Mouse (Mus musculus): ENCODE data around the gene Pard3b. TPM values are rescaled to one million over a fixed set of nuclear protein-coding genes. Genes with fewer than 3 reads are reported as not detected.

Gene Pard3b
- polyA plus RNA-seq, 1 experiment from 2014 or later = 19.9 TPM

- Histone ChIP-seq H3K27ac (no peak overlapping the region), H3K9ac (no peak overlapping the region), H3K4me1 (peaks cover 22% of the 10 kb centered on the region), H3K9me3 (no peaks in the 10 kb centered on the region), H3K4me2 (no peak overlapping the region), H3K4me3 (no peak overlapping the region), H3K27me3 (no peaks in the 10 kb centered on the region; the same call in 1 of the 2 replicates), H3K36me3 (no peaks in the 10 kb centered on the region)
- WGBS = 83% methylated on average over 6 of the region's 6 CpGs
- no peak for ATAC-seq (ENCODE audit: insufficient number of reproducible peaks, insufficient read depth, low FRiP score, low TSS enrichment, low read depth)
Measured at GRCm38 (mm10) chr1:62636906-62637673, 998.5 kb downstream of the Pard3b start.

- Histone ChIP-seq H3K36me3 (no peaks in the 10 kb centered on the region), H3K9ac (no peak overlapping the region), H3K4me1 (peaks cover 16% of the 10 kb centered on the region), H3K27me3 (no peaks in the 10 kb centered on the region; the same call in 1 of the 2 replicates), H3K9me3 (no peaks in the 10 kb centered on the region), H3K4me2 (no peak overlapping the region), H3K27ac (no peak overlapping the region), H3K4me3 (no peak overlapping the region)
- no peak for ATAC-seq (ENCODE audit: insufficient number of reproducible peaks, insufficient read depth, low FRiP score, low TSS enrichment, low read depth)
- WGBS = 73% methylated on average over 11 of the region's 11 CpGs
Measured at GRCm38 (mm10) chr1:62639012-62639411, 1000.4 kb downstream of the Pard3b start.

- H3K27ac ChIP-seq = no peak overlapping the region
- H3K27me3 ChIP-seq = no peaks in the 10 kb centered on the region; the same call in 1 of the 2 replicates
- H3K4me3 ChIP-seq = no peak overlapping the region
- no peaks in the 10 kb centered on the region for H3K9me3 ChIP-seq
- no peak overlapping the region for H3K9ac ChIP-seq
- no peak overlapping the region for H3K4me2 ChIP-seq
- H3K36me3 ChIP-seq = no peaks in the 10 kb centered on the region
- peaks cover 16% of the 10 kb centered on the region for H3K4me1 ChIP-seq
- no peak for ATAC-seq (ENCODE audit: insufficient number of reproducible peaks, insufficient read depth, low FRiP score, low TSS enrichment, low read depth)
- WGBS = 71% methylated on average over 4 of the region's 4 CpGs
Measured at GRCm38 (mm10) chr1:62639440-62639839, 1000.8 kb downstream of the Pard3b start.

- peaks cover 21% of the 10 kb centered on the region for H3K4me1 ChIP-seq
- ATAC-seq (ENCODE audit: insufficient number of reproducible peaks, insufficient read depth, low FRiP score, low TSS enrichment, low read depth) = no peak
- H3K4me2 ChIP-seq = no peak overlapping the region
- no peak overlapping the region for H3K4me3 ChIP-seq
- H3K36me3 ChIP-seq = no peaks in the 10 kb centered on the region
- no peaks in the 10 kb centered on the region for H3K27me3 ChIP-seq
- H3K27ac ChIP-seq = no peak overlapping the region
- H3K9me3 ChIP-seq = no peaks in the 10 kb centered on the region
- 77% methylated on average over 8 of the region's 8 CpGs for WGBS
- no peak overlapping the region for H3K9ac ChIP-seq
Measured at GRCm38 (mm10) chr1:62644631-62645278, 1006.1 kb downstream of the Pard3b start.

- no peak for ATAC-seq (ENCODE audit: insufficient number of reproducible peaks, insufficient read depth, low FRiP score, low TSS enrichment, low read depth)
- Histone ChIP-seq H3K27ac (no peak overlapping the region), H3K4me1 (peaks cover 21% of the 10 kb centered on the region), H3K36me3 (no peaks in the 10 kb centered on the region), H3K9me3 (no peaks in the 10 kb centered on the region), H3K27me3 (no peaks in the 10 kb centered on the region), H3K9ac (no peak overlapping the region), H3K4me2 (no peak overlapping the region), H3K4me3 (no peak overlapping the region)
- whole genome bisulfite sequencing = 86% methylated on average over 2 of the region's 2 CpGs
Measured at GRCm38 (mm10) chr1:62646812-62647211, 1008.2 kb downstream of the Pard3b start.

- Histone ChIP-seq H3K36me3 (no peaks in the 10 kb centered on the region), H3K9ac (no peak overlapping the region), H3K27me3 (no peaks in the 10 kb centered on the region), H3K4me1 (peaks cover 21% of the 10 kb centered on the region), H3K4me3 (no peak overlapping the region), H3K4me2 (no peak overlapping the region), H3K9me3 (no peaks in the 10 kb centered on the region), H3K27ac (no peak overlapping the region)
- no peak for ATAC-seq (ENCODE audit: insufficient number of reproducible peaks, insufficient read depth, low FRiP score, low TSS enrichment, low read depth)
- WGBS = 36% methylated on average over 6 of the region's 6 CpGs
Measured at GRCm38 (mm10) chr1:62648116-62648515, 1009.5 kb downstream of the Pard3b start.

- no peak overlapping the region for H3K4me2 ChIP-seq
Measured at GRCm38 (mm10) chr1:62648591-62648990, 1010.0 kb downstream of the Pard3b start.

GRCm38 (mm10) chr1:62650491-62650890 is 1011.9 kb downstream of the Pard3b start:
- no peak overlapping the region for H3K4me3 ChIP-seq
- H3K27ac ChIP-seq = no peak overlapping the region
- no peak overlapping the region for H3K9ac ChIP-seq
- ATAC-seq (ENCODE audit: insufficient number of reproducible peaks, insufficient read depth, low FRiP score, low TSS enrichment, low read depth) = no peak
- H3K4me1 ChIP-seq = peaks cover 21% of the 10 kb centered on the region
- H3K36me3 ChIP-seq = no peaks in the 10 kb centered on the region
- 86% methylated on average over 5 of the region's 5 CpGs for WGBS
- no peak overlapping the region for H3K4me2 ChIP-seq
- H3K9me3 ChIP-seq = no peaks in the 10 kb centered on the region
- no peaks in the 10 kb centered on the region for H3K27me3 ChIP-seq

More at GRCm38 (mm10) chr1:62648591-62648990, 1010.0 kb downstream of the Pard3b start:
- no peak overlapping the region for H3K4me3 ChIP-seq
- no peak overlapping the region for H3K27ac ChIP-seq
- no peak overlapping the region for H3K9ac ChIP-seq
- no peaks in the 10 kb centered on the region for H3K9me3 ChIP-seq
- no peaks in the 10 kb centered on the region for H3K27me3 ChIP-seq
- no peaks in the 10 kb centered on the region for H3K36me3 ChIP-seq
- H3K4me1 ChIP-seq = peaks cover 21% of the 10 kb centered on the region
- ATAC-seq (ENCODE audit: insufficient number of reproducible peaks, insufficient read depth, low FRiP score, low TSS enrichment, low read depth) = no peak
- WGBS = 19% methylated on average over 5 of the region's 5 CpGs

GRCm38 (mm10) chr1:62654436-62654835 is 1015.8 kb downstream of the Pard3b start:
- 65% methylated on average over 6 of the region's 6 CpGs for WGBS
- Histone ChIP-seq H3K4me3 (no peak overlapping the region), H3K4me2 (no peak overlapping the region), H3K27me3 (no peaks in the 10 kb centered on the region), H3K4me1 (0 out of 2 replicates have a peak, but pooled peaks cover 2% of the 10 kb centered on the region), H3K27ac (no peak overlapping the region), H3K9me3 (no peaks in the 10 kb centered on the region), H3K9ac (no peak overlapping the region), H3K36me3 (no peaks in the 10 kb centered on the region)
- ATAC-seq (ENCODE audit: insufficient number of reproducible peaks, insufficient read depth, low FRiP score, low TSS enrichment, low read depth) = no peak

- peaks cover 5% of the 10 kb centered on the region; the same call in 1 of the 2 replicates for H3K9me3 ChIP-seq
- no peak for ATAC-seq (ENCODE audit: insufficient number of reproducible peaks, insufficient read depth, low FRiP score, low TSS enrichment, low read depth)
- no peak overlapping the region for H3K4me3 ChIP-seq
- WGBS = 48% methylated on average over 8 of the region's 8 CpGs
- no peaks in the 10 kb centered on the region for H3K27me3 ChIP-seq
- H3K9ac ChIP-seq = no peak overlapping the region
- no peaks in the 10 kb centered on the region for H3K36me3 ChIP-seq
- H3K4me1 ChIP-seq = peaks cover 5% of the 10 kb centered on the region; the same call in 1 of the 2 replicates
- no peak overlapping the region for H3K4me2 ChIP-seq
- 0 out of 2 replicates have a peak overlapping the region, but pooled peaks have one; percentile 44 for H3K27ac ChIP-seq
Measured at GRCm38 (mm10) chr1:62664960-62665645, 1026.5 kb downstream of the Pard3b start.
